Mouse (Mus musculus) stomach, postnatal 0 days (tissue): ENCODE data around the gene Map4k3. TPM values are rescaled to one million over a fixed set of nuclear protein-coding genes. Genes with fewer than 3 reads are reported as not detected.

Experiments used
- ATAC-seq: fragments of 200-750 bp; cut with Nextera tagmentation; 2 replicates; pipeline ENCODE4 v1.8.0; 2017; ENCODE audit not compliant: low FRiP score, low TSS enrichment
- DNase-seq: peaks from one replicate; pipeline ENCODE4 v3.0.0-alpha.2; 2016; ENCODE audit warnings: low spot score
- H3K27ac ChIP-seq: fragments of 300-500 bp; sonication (generic); replicated peaks from 2 replicates; pipeline ENCODE4 v1.5.1; 2014; ENCODE audit warnings: mild to moderate bottlenecking, control low read depth
- H3K27me3 ChIP-seq: fragments of 300-500 bp; sonication (generic); 2 replicates; pipeline ENCODE4 v1.6.1; 2014; ENCODE audit warnings: low read length; ENCODE audit not compliant: control insufficient read depth, insufficient read depth
- H3K36me3 ChIP-seq: fragments of 300-500 bp; sonication (generic); 2 replicates; pipeline ENCODE4 v1.6.1; 2014; ENCODE audit warnings: low read length, mixed read lengths; ENCODE audit not compliant: control insufficient read depth, insufficient read depth
- H3K4me1 ChIP-seq: fragments of 300-500 bp; sonication (generic); replicated peaks from 2 replicates; pipeline ENCODE4 v1.6.1; 2014; ENCODE audit warnings: antibody characterized with exemption; ENCODE audit not compliant: control insufficient read depth, insufficient read depth
- H3K4me2 ChIP-seq: fragments of 300-500 bp; sonication (generic); replicated peaks from 2 replicates; pipeline ENCODE4 v1.6.1; 2014; ENCODE audit warnings: low read depth, mild to moderate bottlenecking, control low read depth, moderate library complexity
- H3K4me3 ChIP-seq: fragments of 300-500 bp; sonication (generic); 2 replicates; pipeline ENCODE4 v1.5.1; 2014; ENCODE audit warnings: low read depth, low read length, control low read depth
- H3K9ac ChIP-seq: fragments of 300-500 bp; sonication (generic); 2 replicates; pipeline ENCODE4 v1.6.1; 2014; ENCODE audit warnings: mild to moderate bottlenecking, low read length, control low read depth, mixed read lengths
- H3K9me3 ChIP-seq: fragments of 300-500 bp; sonication (generic); 2 replicates; pipeline ENCODE4 v1.6.1; 2016; ENCODE audit warnings: low read length; ENCODE audit not compliant: control insufficient read depth
- CTCF ChIP-seq: IDR thresholded peaks from 2 replicates; pipeline ENCODE4 v1.5.1; 2016; ENCODE audit warnings: antibody characterized with exemption, low read depth, mild to moderate bottlenecking, moderate library complexity
- EP300 ChIP-seq: optimal IDR thresholded peaks from 2 replicates; pipeline ENCODE3; 2016; ENCODE audit warnings: antibody characterized with exemption
- WGBS: fragments of 180-500 bp; shearing (Covaris S2); extraction: QIAGEN DNeasy Blood & Tissue Kit; methylation state at CpG from one replicate; pipeline ENCODE4 v1.1.7; 2014; 5-methylcytosine and 5-hydroxymethylcytosine counted together
- polyA plus RNA-seq: library from polyadenylated mRNA; unstranded; fragments of >200 nt; fragmentation: Nextera tagmentation; extraction: Ambion mirVana; gene quantifications from 2 replicates; pipeline ENCODE4 v1.2.1, GENCODE M21; 2015

The Map4k3 gene
- polyA plus RNA-seq, 1 experiment from 2014 or later = 16.9 TPM

- peak overlapping the region; percentile 81 for H3K4me2 ChIP-seq
- H3K9me3 ChIP-seq = no peaks in the 10 kb centered on the region
- WGBS = 2% methylated on average over 35 of the region's 35 CpGs
- H3K36me3 ChIP-seq = no peaks in the 10 kb centered on the region
- peak overlapping the region; percentile 64 for H3K9ac ChIP-seq
- peak; percentile 87 for ATAC-seq
- TF ChIP-seq EP300 = no peak
- peak; percentile 83 for TF ChIP-seq CTCF
- H3K27ac ChIP-seq = 0 out of 2 replicates have a peak overlapping the region, but pooled peaks have one; percentile 61
- H3K27me3 ChIP-seq = no peaks in the 10 kb centered on the region
- peak overlapping the region; percentile 66 for H3K4me3 ChIP-seq
- H3K4me1 ChIP-seq = no peaks in the 10 kb centered on the region
- DNase-seq = peak; percentile 82
These were observed 174.7 kb downstream of the Map4k3 start for GRCm38 (mm10) chr17:80553318-80554270.

GRCm38 (mm10) chr17:80552653-80553052, 175.6 kb downstream of the Map4k3 start:
- no peak overlapping the region for H3K4me2 ChIP-seq
- 61% methylated on average over 4 of the region's 4 CpGs for WGBS
- H3K9ac ChIP-seq = no peak overlapping the region
- DNase-seq = no peak
- H3K4me3 ChIP-seq = no peak overlapping the region
- H3K36me3 ChIP-seq = no peaks in the 10 kb centered on the region
- H3K4me1 ChIP-seq = no peaks in the 10 kb centered on the region
- ATAC-seq = no peak
- TF ChIP-seq EP300 (no peak), CTCF (no peak)
- H3K27ac ChIP-seq = no peak overlapping the region
- H3K9me3 ChIP-seq = no peaks in the 10 kb centered on the region
- H3K27me3 ChIP-seq = no peaks in the 10 kb centered on the region

GRCm38 (mm10) chr17:80550981-80551380, 177.3 kb downstream of the Map4k3 start:
- ATAC-seq (no peak), DNase-seq (no peak)
- TF ChIP-seq EP300 = no peak
- no peak for TF ChIP-seq CTCF
- no peaks in the 10 kb centered on the region for H3K4me1 ChIP-seq
- H3K27ac ChIP-seq = no peak overlapping the region
- H3K9me3 ChIP-seq = no peaks in the 10 kb centered on the region
- WGBS = 80% methylated on average over 15 of the region's 15 CpGs
- H3K4me3 ChIP-seq = no peak overlapping the region
- H3K4me2 ChIP-seq = no peak overlapping the region
- no peak overlapping the region for H3K9ac ChIP-seq
- no peaks in the 10 kb centered on the region for H3K27me3 ChIP-seq
- H3K36me3 ChIP-seq = no peaks in the 10 kb centered on the region

- peak; percentile 5 for DNase-seq
- no peaks in the 10 kb centered on the region for H3K27me3 ChIP-seq
- WGBS = 80% methylated on average over 2 of the region's 2 CpGs
- H3K9ac ChIP-seq = no peak overlapping the region
- no peak for ATAC-seq
- H3K27ac ChIP-seq = no peak overlapping the region
- H3K9me3 ChIP-seq = no peaks in the 10 kb centered on the region
- H3K36me3 ChIP-seq = no peaks in the 10 kb centered on the region
- H3K4me1 ChIP-seq = no peaks in the 10 kb centered on the region
- TF ChIP-seq CTCF = no peak
- no peak for TF ChIP-seq EP300
- no peak overlapping the region for H3K4me3 ChIP-seq
- H3K4me2 ChIP-seq = no peak overlapping the region
These were observed 181.4 kb downstream of the Map4k3 start for GRCm38 (mm10) chr17:80546846-80547245.

- DNase-seq (peak; percentile 9), ATAC-seq (no peak)
- Histone ChIP-seq H3K4me1 (no peaks in the 10 kb centered on the region), H3K27me3 (no peaks in the 10 kb centered on the region), H3K9me3 (no peaks in the 10 kb centered on the region), H3K36me3 (no peaks in the 10 kb centered on the region), H3K9ac (no peak overlapping the region), H3K27ac (no peak overlapping the region), H3K4me3 (no peak overlapping the region), H3K4me2 (no peak overlapping the region)
- 87% methylated on average over 8 of the region's 8 CpGs for WGBS
- TF ChIP-seq EP300 (no peak), CTCF (no peak)
These were observed 182.1 kb downstream of the Map4k3 start for GRCm38 (mm10) chr17:80546227-80546626.

GRCm38 (mm10) chr17:80543646-80544045, 184.6 kb downstream of the Map4k3 start:
- Histone ChIP-seq H3K4me2 (no peak overlapping the region), H3K27ac (no peak overlapping the region), H3K4me1 (no peaks in the 10 kb centered on the region), H3K27me3 (no peaks in the 10 kb centered on the region), H3K9me3 (no peaks in the 10 kb centered on the region), H3K36me3 (no peaks in the 10 kb centered on the region), H3K9ac (no peak overlapping the region), H3K4me3 (no peak overlapping the region)
- DNase-seq (no peak), ATAC-seq (no peak)
- 80% methylated on average over 20 of the region's 20 CpGs for WGBS
- TF ChIP-seq EP300 (no peak), CTCF (no peak)
